In genomic region chr4:45625633-45626032, GRCm38 (mm10) we compare ENCODE assay signal across 24 mouse cellular contexts.
DNase-seq lines count a peak whose midpoint lies in the region; ATAC-seq lines count a peak whose summit lies in the region.
"Had no signal": no experiment of that assay in that cellular context is flagged by ENCODE, and none has a peak within 500 bp of the region (broad histone marks: within the 10 kb centered on the region; RNA-seq: fewer than 3 reads in every experiment).

No protein-coding gene starts in this region.

- WGBS in forebrain, embryonic 16.5 days, result 71% methylated on average over 7 of the region's 7 CpGs
- 90% methylated on average over 7 of the region's 7 CpGs for whole genome bisulfite sequencing in forebrain, embryonic 12.5 days

- no peaks in the 10 kb centered on the region for H3K36me3 ChIP-seq in forebrain, embryonic 16.5 days (ENCODE audit: control insufficient read depth, insufficient read depth)
- no peaks in the 10 kb centered on the region for H3K36me3 ChIP-seq in forebrain, embryonic 12.5 days (replicated peaks)
- H3K36me3 ChIP-seq: embryonic facial prominence, embryonic 13.5 days; embryonic facial prominence, embryonic 15.5 days; forebrain, embryonic 10.5 days had no signal

- H3K9me3 ChIP-seq in forebrain, embryonic 16.5 days (ENCODE audit: control insufficient read depth, low read length), result no peaks in the 10 kb centered on the region
- 0 out of 2 replicates have a peak, but pooled peaks cover 4% of the 10 kb centered on the region for H3K9me3 ChIP-seq in forebrain, embryonic 12.5 days
- H3K9me3 ChIP-seq: embryonic facial prominence, embryonic 13.5 days; embryonic facial prominence, embryonic 15.5 days; forebrain, embryonic 10.5 days; forebrain, embryonic 13.5 days had no signal

- no peaks in the 10 kb centered on the region for H3K27me3 ChIP-seq in forebrain, embryonic 16.5 days (replicated peaks; ENCODE audit: control insufficient read depth, insufficient read depth, low read length)
- 0 out of 2 replicates have a peak, but pooled peaks cover 3% of the 10 kb centered on the region for H3K27me3 ChIP-seq in forebrain, embryonic 12.5 days
- H3K27me3 ChIP-seq: embryonic facial prominence, embryonic 13.5 days; embryonic facial prominence, embryonic 15.5 days; forebrain, embryonic 13.5 days had no signal

- H3K4me2 ChIP-seq in forebrain, embryonic 16.5 days (ENCODE audit: low read length), result no peak overlapping the region
- H3K4me2 ChIP-seq in forebrain, embryonic 12.5 days, result no peak overlapping the region
- H3K4me2 ChIP-seq: embryonic facial prominence, embryonic 13.5 days; embryonic facial prominence, embryonic 15.5 days; forebrain, embryonic 13.5 days had no signal

- ATAC-seq in forebrain, embryonic 16.5 days, result no peak
- ATAC-seq in forebrain, embryonic 12.5 days (ENCODE audit: low FRiP score), result no peak
- ATAC-seq in frontal cortex, adult (ENCODE audit: low TSS enrichment), result 0 out of 2 replicates have a peak, but pooled peaks have one; percentile 44
- no peak for ATAC-seq in CD4-positive, CD25-positive, alpha-beta regulatory T cell, adult 4 months
- ATAC-seq: forebrain, embryonic 13.5 days had no signal

- H3K9ac ChIP-seq in forebrain, embryonic 16.5 days (replicated peaks; ENCODE audit: low read depth, low read length), result no peak overlapping the region
- no peak overlapping the region for H3K9ac ChIP-seq in forebrain, embryonic 12.5 days
- H3K9ac ChIP-seq: embryonic facial prominence, embryonic 13.5 days; embryonic facial prominence, embryonic 15.5 days; forebrain, embryonic 13.5 days had no signal

- no peak overlapping the region for H3K4me3 ChIP-seq in forebrain, embryonic 16.5 days (replicated peaks; ENCODE audit: low read length)
- H3K4me3 ChIP-seq in forebrain, embryonic 12.5 days (replicated peaks), result no peak overlapping the region
- H3K4me3 ChIP-seq: embryonic facial prominence, embryonic 13.5 days; embryonic facial prominence, embryonic 15.5 days; erythroblast, embryonic 14.5 days; forebrain, embryonic 10.5 days; forebrain, embryonic 13.5 days had no signal

- no peak for DNase-seq in frontal cortex, postnatal 25 days (ENCODE audit: low spot score in 2 of 2)
- DNase-seq in right cerebral cortex, postnatal 10 days (ENCODE audit: low spot score in 2 of 2), result peak; percentile 57 to 60
- DNase-seq in right cerebral cortex, postnatal 14 days, result no peak
- peak; percentile 38 for DNase-seq in brain, adult 2 months (ENCODE audit: low read depth, low spot score)
- DNase-seq: adrenal gland, adult 2 months; adrenal gland, postnatal 10 days; adrenal gland, postnatal 25 days; B cell, adult 2 months; cerebellum, adult 11 months; cerebellum, adult 18-20 months; cerebellum, adult 8-10 months; cerebellum, adult 9-11 months; cerebellum, postnatal 14 days; cerebellum, postnatal 36 days; embryo, embryonic 11 days had no signal

- peaks cover 3% of the 10 kb centered on the region; the same call in 1 of the 2 replicates for H3K4me1 ChIP-seq in forebrain, embryonic 16.5 days (replicated peaks; ENCODE audit: control insufficient read depth, insufficient read depth, low read length)
- H3K4me1 ChIP-seq in forebrain, embryonic 12.5 days, result peaks cover 2% of the 10 kb centered on the region; the same call in 1 of the 2 replicates
- H3K4me1 ChIP-seq: embryonic facial prominence, embryonic 13.5 days; embryonic facial prominence, embryonic 15.5 days had no signal

- H3K27ac ChIP-seq in forebrain, embryonic 16.5 days (ENCODE audit: low read length), result peak overlapping the region; percentile 37; the same call in 1 of the 2 replicates
- no peak overlapping the region for H3K27ac ChIP-seq in forebrain, embryonic 12.5 days
- H3K27ac ChIP-seq: embryonic facial prominence, embryonic 13.5 days; embryonic facial prominence, embryonic 15.5 days; forebrain, embryonic 10.5 days; forebrain, embryonic 13.5 days had no signal

Comparison
In these comparisons a context has a peak if more than half of its experiments do, and no peak if none do; other contexts are left out.
1. DNase-seq: peak in right cerebral cortex, postnatal 10 days (2 of 2) and brain, adult 2 months (single experiment); none in frontal cortex, postnatal 25 days (0 of 2) and right cerebral cortex, postnatal 14 days (single experiment).